Mouse (Mus musculus) liver, adult 2 months (tissue): ENCODE results near the gene Adar. TPM values are rescaled to one million over a fixed set of nuclear protein-coding genes. Genes with fewer than 3 reads are reported as not detected.

Experiments used
- DNase-seq: peaks from one replicate; pipeline ENCODE4 v3.0.0-alpha.2; 2011; ENCODE audit warnings: low read depth, low spot score; ENCODE audit errors: extremely low read depth
- H3K27ac ChIP-seq: fragments of 200-500 bp; replicated peaks from 2 replicates; pipeline ENCODE4 v1.5.1; 2012; ENCODE audit warnings: low read depth, mild to moderate bottlenecking, control low read depth, inconsistent platforms, low read length; ENCODE audit not compliant: insufficient read depth
- H3K27me3 ChIP-seq: fragments of 200-500 bp; 2 replicates; pipeline ENCODE4 v1.6.1; 2012; ENCODE audit warnings: mild to moderate bottlenecking, moderate library complexity, low read length, inconsistent platforms; ENCODE audit not compliant: control insufficient read depth, insufficient read depth
- H3K36me3 ChIP-seq: fragments of 200-500 bp; 2 replicates; pipeline ENCODE4 v1.6.1; 2012; ENCODE audit warnings: low read length, inconsistent platforms; ENCODE audit not compliant: control insufficient read depth, insufficient read depth
- H3K4me1 ChIP-seq: fragments of 200-500 bp; 2 replicates; pipeline ENCODE4 v1.6.1; 2011; ENCODE audit warnings: low read length; ENCODE audit not compliant: control insufficient read depth, insufficient read depth
- H3K4me3 ChIP-seq: fragments of 200-500 bp; 2 replicates; pipeline ENCODE4 v1.5.1; 2011; ENCODE audit warnings: low read depth, mild to moderate bottlenecking, control low read depth, low read length, moderate library complexity; ENCODE audit not compliant: insufficient read depth
- H3K79me2 ChIP-seq: fragments of 200-500 bp; 2 replicates; pipeline ENCODE4 v1.6.1; 2012; ENCODE audit warnings: inconsistent platforms, mild to moderate bottlenecking, low read length, moderate library complexity; ENCODE audit not compliant: control insufficient read depth, insufficient read depth
- H3K9ac ChIP-seq: fragments of 200-500 bp; 2 replicates; pipeline ENCODE4 v1.6.1; 2012; ENCODE audit warnings: low read depth, mild to moderate bottlenecking, control low read depth, inconsistent platforms, low read length
- CTCF ChIP-seq: fragments of 200-500 bp; IDR thresholded peaks from 2 replicates; pipeline ENCODE4 v1.5.1; 2011; ENCODE audit warnings: low read depth, low read length, control low read depth
- POLR2A ChIP-seq: fragments of 200-500 bp; IDR thresholded peaks from 2 replicates; pipeline ENCODE4 v1.6.1; 2011; ENCODE audit warnings: low read length, control low read depth; ENCODE audit not compliant: insufficient read depth; ENCODE audit errors: extremely low read depth
- WGBS: fragments of 180-500 bp; shearing (Covaris S2); methylation state at CpG from one replicate; pipeline ENCODE4 v1.1.7; 2018; 5-methylcytosine and 5-hydroxymethylcytosine counted together
- polyA plus RNA-seq: library from polyadenylated mRNA; depleted of rRNA; stranded (reverse); fragments of >200 nt; gene quantifications from 2 replicates; pipeline ENCODE4 v1.2.3, GENCODE M21; 2012
- total RNA-seq: library from RNA; depleted of rRNA; stranded (reverse); fragments of >200 nt; gene quantifications from 2 replicates; pipeline ENCODE4 v1.2.3, GENCODE M21; 2014

The Adar gene
- total and polyA plus RNA-seq, 2 experiments: 10.3 to 14.4 TPM

DNA sequence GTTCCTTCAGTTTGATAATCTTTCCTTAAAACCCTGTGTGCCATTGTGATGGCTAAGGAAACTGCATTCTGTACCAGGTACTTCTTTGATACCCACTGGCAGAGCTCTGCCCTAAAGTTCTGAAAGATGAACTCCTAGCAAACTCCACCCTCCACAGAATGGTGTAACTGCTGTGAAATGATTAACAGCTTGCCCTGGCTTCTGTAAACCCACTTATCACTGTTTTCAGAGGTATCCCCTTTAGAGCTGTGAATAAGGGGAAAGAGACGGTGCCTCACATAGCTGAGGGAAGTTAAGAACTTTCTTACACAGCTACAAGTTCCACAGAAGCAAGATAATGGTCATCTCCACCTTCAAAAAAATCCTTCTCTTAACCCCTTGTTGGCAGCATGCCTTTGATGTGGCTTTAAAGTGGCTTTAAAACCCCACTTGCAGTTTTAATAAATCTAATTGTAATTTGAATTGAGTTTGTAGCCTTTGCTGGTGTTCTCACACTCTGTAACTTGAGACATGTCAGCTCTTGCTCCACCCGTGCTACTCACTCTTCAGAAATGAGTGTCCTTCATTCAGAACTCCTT lies 55.7 kb downstream of the Adar start:
- Histone ChIP-seq H3K27ac (no peak overlapping the region), H3K27me3 (no peaks in the 10 kb centered on the region), H3K4me1 (peaks cover 7% of the 10 kb centered on the region), H3K9ac (no peak overlapping the region), H3K36me3 (no peaks in the 10 kb centered on the region), H3K4me3 (no peak overlapping the region), H3K79me2 (peaks cover 6% of the 10 kb centered on the region; the same call in 1 of the 2 replicates)
- no peak for TF ChIP-seq CTCF
- TF ChIP-seq POLR2A: no peak
- WGBS: 34% methylated on average over 2 of the region's 2 CpGs
- peak; percentile 55 for DNase-seq

DNA sequence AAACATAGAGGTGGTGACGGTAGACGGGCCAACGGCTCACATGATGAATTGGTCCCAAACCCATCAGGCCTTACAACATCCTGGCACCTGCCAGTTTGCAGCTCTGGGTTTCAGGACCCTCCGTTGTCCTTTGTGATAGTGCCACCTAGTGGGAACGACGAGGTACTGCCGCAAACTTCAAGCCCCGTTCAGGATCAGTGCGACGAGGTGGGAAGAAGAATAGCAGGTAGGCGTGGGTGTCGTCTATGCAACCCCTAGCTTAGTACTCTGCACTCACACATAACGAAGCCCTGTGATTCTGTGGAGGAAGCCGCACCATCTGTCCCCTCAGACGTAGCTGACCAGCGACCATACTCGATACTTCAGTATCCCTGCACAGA lies 57.8 kb downstream of the Adar start:
- Histone ChIP-seq H3K4me1 (peaks cover 7% of the 10 kb centered on the region), H3K27ac (peak overlapping the region; percentile 69), H3K27me3 (no peaks in the 10 kb centered on the region), H3K79me2 (peaks cover 6% of the 10 kb centered on the region; the same call in 1 of the 2 replicates), H3K36me3 (peaks cover 11% of the 10 kb centered on the region), H3K9ac (peak overlapping the region; percentile 72), H3K4me3 (peak overlapping the region; percentile 67)
- WGBS: under 1% methylated on average over 17 of the region's 17 CpGs
- peak; percentile 99 for TF ChIP-seq CTCF
- TF ChIP-seq POLR2A: no peak
- DNase-seq: peak; percentile 73

DNA sequence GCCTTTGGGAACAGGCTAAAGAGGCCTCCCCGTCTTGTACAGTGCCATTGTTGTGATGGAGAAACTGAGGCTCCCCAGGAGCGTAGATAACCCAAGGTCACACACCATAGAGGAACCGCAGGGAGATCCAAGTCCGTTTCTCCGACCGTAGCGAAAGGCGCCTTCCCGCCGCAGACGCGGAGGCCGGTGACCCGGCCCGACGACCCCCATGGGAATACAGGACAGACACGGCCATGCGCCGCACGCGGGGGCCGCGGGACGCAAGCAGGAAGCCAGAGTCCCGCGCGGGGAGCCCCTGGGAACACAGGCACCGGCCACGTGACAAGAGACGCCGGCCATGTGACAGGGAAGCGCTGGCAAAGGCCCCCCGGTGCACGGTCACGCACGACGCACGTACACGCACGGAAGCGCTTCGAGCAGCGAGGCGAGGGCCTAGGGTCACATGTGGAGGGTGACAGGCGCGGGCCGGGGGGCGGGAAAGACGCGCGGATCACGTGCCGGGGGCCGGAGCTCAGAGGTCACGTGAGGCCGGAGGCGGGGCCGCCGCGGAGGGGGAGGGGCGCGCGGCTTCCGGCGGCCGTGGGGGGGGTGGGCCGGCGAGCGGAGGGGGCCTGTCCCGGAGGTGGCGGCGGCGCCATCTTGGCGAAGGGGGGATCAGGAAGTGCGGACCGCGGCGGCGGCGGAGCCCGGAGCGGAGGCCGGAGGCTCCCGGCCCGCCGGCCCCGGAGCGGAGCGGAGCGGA lies 58.3 kb downstream of the Adar start, which contains the start of gene Ube2q1:
TSS of gene Ube2q1 (plus strand) at position 649 of the 742 bp plus-strand sequence.
- TF ChIP-seq CTCF (no peak), POLR2A (peak; percentile 57; the same call in 1 of the 2 replicates)
- Histone ChIP-seq H3K27ac (peak within 1 kb of the TSS; percentile 69), H3K36me3 (peaks cover 15% of the 10 kb centered on the region), H3K4me3 (peak within 1 kb of the TSS; percentile 67), H3K4me1 (peaks cover 7% of the 10 kb centered on the region), H3K27me3 (no peaks in the 10 kb centered on the region), H3K9ac (peak within 1 kb of the TSS; percentile 75), H3K79me2 (peaks cover 6% of the 10 kb centered on the region; the same call in 1 of the 2 replicates)
- DNase-seq: peak; percentile 82
- 1% methylated on average over 84 of the region's 90 CpGs for WGBS

DNA sequence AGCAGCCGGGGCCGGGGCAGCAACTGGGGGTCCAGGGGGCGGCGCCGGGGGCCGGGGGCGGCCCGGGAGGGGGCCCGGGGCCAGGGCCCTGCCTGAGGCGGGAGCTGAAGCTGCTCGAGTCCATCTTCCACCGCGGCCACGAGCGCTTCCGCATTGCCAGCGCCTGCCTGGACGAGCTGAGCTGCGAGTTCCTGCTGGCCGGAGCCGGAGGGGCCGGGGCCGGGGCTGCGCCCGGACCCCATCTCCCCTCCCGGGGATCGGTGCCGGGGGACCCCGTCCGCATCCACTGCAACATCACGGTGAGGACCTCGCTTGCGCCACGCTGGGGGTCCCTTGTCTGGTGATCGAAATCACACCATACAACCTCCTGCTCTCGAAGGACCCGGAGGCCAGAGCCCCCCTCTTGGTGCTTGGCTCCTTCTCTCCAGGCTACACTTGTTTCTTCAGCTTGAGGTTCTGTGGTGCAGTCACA lies 59.0 kb downstream of the Adar start:
- Histone ChIP-seq H3K79me2 (peaks cover 6% of the 10 kb centered on the region; the same call in 1 of the 2 replicates), H3K27me3 (no peaks in the 10 kb centered on the region), H3K27ac (0 out of 2 replicates have a peak overlapping the region, but pooled peaks have one; percentile 6), H3K4me3 (peak overlapping the region; percentile 67), H3K36me3 (peaks cover 19% of the 10 kb centered on the region), H3K4me1 (peaks cover 7% of the 10 kb centered on the region), H3K9ac (peak overlapping the region; percentile 75)
- under 1% methylated on average over 29 of the region's 37 CpGs for WGBS
- no peak for DNase-seq
- TF ChIP-seq POLR2A: no peak
- TF ChIP-seq CTCF: no peak

DNA sequence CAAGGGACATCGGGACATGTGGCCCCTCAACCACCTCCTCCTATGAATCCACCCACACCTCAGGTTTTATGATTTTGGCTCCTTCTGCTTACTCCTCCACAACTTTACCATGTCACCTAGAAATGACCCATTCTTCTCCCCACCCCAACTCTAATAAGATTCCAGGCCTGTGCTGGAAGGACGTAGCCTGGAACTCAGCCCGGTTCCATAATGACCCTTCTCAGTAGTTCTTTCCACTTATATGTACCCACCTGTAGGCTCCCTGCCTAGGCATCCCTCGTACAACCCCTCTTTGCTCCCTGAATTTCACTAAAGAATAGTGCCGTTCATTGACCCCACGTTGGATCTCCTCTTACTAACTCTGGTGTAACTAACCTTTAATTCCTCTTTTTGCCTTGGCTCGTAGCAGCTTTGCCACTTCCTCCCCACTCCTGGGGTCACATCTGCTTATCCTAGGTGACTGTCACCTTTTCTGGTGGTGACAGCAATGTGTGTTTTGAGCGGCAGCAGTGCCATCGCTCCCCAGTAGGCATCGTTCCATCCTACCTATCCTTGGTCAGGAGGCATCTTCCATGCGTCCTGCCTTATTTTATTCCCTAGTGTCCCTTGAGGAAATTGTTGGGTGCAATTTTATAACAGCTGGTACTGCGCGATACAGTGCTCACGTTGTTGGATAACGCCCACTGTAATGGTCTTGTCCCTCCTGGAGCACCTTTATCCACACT lies 59.6 kb downstream of the Adar start:
- DNase-seq: peak; percentile 23
- Histone ChIP-seq H3K4me1 (peaks cover 7% of the 10 kb centered on the region), H3K9ac (peak overlapping the region; percentile 75), H3K36me3 (peaks cover 24% of the 10 kb centered on the region), H3K4me3 (peak overlapping the region; percentile 67), H3K79me2 (peaks cover 6% of the 10 kb centered on the region; the same call in 1 of the 2 replicates), H3K27me3 (no peaks in the 10 kb centered on the region), H3K27ac (no peak overlapping the region)
- 24% methylated on average over 15 of the region's 15 CpGs for WGBS
- TF ChIP-seq POLR2A (no peak), CTCF (no peak)

DNA sequence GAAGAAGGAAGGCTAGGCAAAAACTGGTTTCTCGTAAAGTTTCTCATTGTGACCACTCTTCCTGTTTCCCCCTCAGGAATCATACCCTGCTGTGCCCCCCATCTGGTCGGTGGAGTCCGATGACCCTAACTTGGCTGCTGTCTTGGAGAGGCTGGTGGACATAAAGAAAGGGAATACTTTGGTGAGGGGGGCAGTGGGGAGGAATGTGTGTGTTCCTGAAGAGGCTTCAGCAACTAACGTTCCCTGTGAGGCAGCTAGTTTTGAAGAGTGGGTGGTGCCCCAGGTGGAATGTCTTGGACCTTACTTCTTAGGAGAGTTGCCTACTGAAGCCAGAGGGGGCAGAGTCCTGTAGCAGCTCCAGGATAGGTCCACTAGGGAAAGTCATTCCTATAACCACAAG lies 61.2 kb downstream of the Adar start:
- H3K79me2 ChIP-seq: peaks cover 6% of the 10 kb centered on the region; the same call in 1 of the 2 replicates
- H3K4me1 ChIP-seq: peaks cover 7% of the 10 kb centered on the region
- no peaks in the 10 kb centered on the region for H3K27me3 ChIP-seq
- 88% methylated on average over 4 of the region's 4 CpGs for WGBS
- H3K9ac ChIP-seq: no peak overlapping the region
- DNase-seq: no peak
- no peak for TF ChIP-seq CTCF
- TF ChIP-seq POLR2A: no peak
- no peak overlapping the region for H3K27ac ChIP-seq
- no peak overlapping the region for H3K4me3 ChIP-seq
- H3K36me3 ChIP-seq: peaks cover 33% of the 10 kb centered on the region
